Mouse (Mus musculus) hindbrain, embryonic 14.5 days (tissue): ENCODE data around the gene Rsl24d1. TPM values are rescaled to one million over a fixed set of nuclear protein-coding genes. Genes with fewer than 3 reads are reported as not detected.

Experiments
- ATAC-seq: fragments of 200-750 bp; cut with Nextera tagmentation; 2 replicates; pipeline ENCODE4 v1.8.0; 2017; ENCODE audit warnings: moderate number of reproducible peaks, mild to moderate bottlenecking, moderate TSS enrichment, moderate library complexity; ENCODE audit not compliant: low FRiP score
- DNase-seq: peaks from one replicate; pipeline ENCODE4 v3.0.0-alpha.2; 2015; ENCODE audit warnings: low spot score
- H3K27ac ChIP-seq: fragments of 300-500 bp; sonication (generic); 2 replicates; pipeline ENCODE4 v1.5.1; 2014; ENCODE audit warnings: mild to moderate bottlenecking, moderate library complexity
- H3K27me3 ChIP-seq: fragments of 300-500 bp; sonication (generic); 2 replicates; pipeline ENCODE4 v1.6.1; 2014; ENCODE audit warnings: mild to moderate bottlenecking, low read length, mixed read lengths; ENCODE audit not compliant: control insufficient read depth, insufficient read depth
- H3K36me3 ChIP-seq: fragments of 300-500 bp; sonication (generic); replicated peaks from 2 replicates; pipeline ENCODE4 v1.6.1; 2014; ENCODE audit not compliant: control insufficient read depth, insufficient read depth
- H3K4me1 ChIP-seq: fragments of 300-500 bp; sonication (generic); replicated peaks from 2 replicates; pipeline ENCODE4 v1.6.1; 2014; ENCODE audit warnings: antibody characterized with exemption, low read length, mixed read lengths; ENCODE audit not compliant: control insufficient read depth, insufficient read depth
- H3K4me2 ChIP-seq: fragments of 300-500 bp; sonication (generic); replicated peaks from 2 replicates; pipeline ENCODE4 v1.6.1; 2014; ENCODE audit warnings: mild to moderate bottlenecking, moderate library complexity
- H3K4me3 ChIP-seq: fragments of 300-500 bp; sonication (generic); replicated peaks from 2 replicates; pipeline ENCODE4 v1.5.1; 2014; ENCODE audit warnings: mild to moderate bottlenecking, low read length
- H3K9ac ChIP-seq: fragments of 300-500 bp; sonication (generic); 2 replicates; pipeline ENCODE4 v1.6.1; 2014
- H3K9me3 ChIP-seq: fragments of 300-500 bp; sonication (generic); 2 replicates; pipeline ENCODE4 v1.6.1; 2016; ENCODE audit warnings: low read length; ENCODE audit not compliant: control insufficient read depth
- WGBS: fragments of 180-500 bp; shearing (Covaris S2); extraction: QIAGEN DNeasy Blood & Tissue Kit; methylation state at CpG from one replicate; pipeline ENCODE4 v1.1.7; 2014; 5-methylcytosine and 5-hydroxymethylcytosine counted together
- polyA plus RNA-seq: library from polyadenylated mRNA; unstranded; fragments of >200 nt; fragmentation: Nextera tagmentation; extraction: Ambion mirVana; gene quantifications from 2 replicates; pipeline ENCODE4 v1.2.1, GENCODE M21; 2014

The Rsl24d1 gene
- polyA plus RNA-seq, 1 experiment from 2014 or later: 108 TPM

DNA sequence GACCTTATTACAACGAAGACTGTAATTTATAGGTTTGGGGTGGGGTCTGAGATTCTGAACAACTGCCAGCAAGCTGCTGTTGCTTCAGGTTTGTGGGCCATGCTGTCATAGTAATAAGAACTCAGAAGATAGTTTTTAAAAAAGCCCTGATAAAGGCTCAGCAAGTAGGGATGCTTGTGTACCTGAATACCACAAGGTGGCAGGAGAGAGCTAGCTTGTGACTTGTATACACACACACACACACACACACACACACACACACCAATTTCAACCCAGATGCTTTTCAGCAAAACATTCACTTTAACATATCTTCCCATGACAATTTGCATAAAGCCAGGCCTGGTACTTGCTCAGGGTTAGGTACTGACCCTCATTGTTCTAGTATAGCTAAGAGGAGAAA, 46.0 kb downstream of the Rsl24d1 start:
- Histone ChIP-seq H3K4me1 (no peaks in the 10 kb centered on the region), H3K9ac (no peak overlapping the region), H3K9me3 (no peaks in the 10 kb centered on the region), H3K4me3 (no peak overlapping the region), H3K27ac (no peak overlapping the region), H3K36me3 (no peaks in the 10 kb centered on the region), H3K27me3 (no peaks in the 10 kb centered on the region), H3K4me2 (no peak overlapping the region)
- peak; percentile 75 for DNase-seq
- WGBS: 52% methylated on average over 1 of the region's 1 CpGs
- ATAC-seq: no peak

DNA sequence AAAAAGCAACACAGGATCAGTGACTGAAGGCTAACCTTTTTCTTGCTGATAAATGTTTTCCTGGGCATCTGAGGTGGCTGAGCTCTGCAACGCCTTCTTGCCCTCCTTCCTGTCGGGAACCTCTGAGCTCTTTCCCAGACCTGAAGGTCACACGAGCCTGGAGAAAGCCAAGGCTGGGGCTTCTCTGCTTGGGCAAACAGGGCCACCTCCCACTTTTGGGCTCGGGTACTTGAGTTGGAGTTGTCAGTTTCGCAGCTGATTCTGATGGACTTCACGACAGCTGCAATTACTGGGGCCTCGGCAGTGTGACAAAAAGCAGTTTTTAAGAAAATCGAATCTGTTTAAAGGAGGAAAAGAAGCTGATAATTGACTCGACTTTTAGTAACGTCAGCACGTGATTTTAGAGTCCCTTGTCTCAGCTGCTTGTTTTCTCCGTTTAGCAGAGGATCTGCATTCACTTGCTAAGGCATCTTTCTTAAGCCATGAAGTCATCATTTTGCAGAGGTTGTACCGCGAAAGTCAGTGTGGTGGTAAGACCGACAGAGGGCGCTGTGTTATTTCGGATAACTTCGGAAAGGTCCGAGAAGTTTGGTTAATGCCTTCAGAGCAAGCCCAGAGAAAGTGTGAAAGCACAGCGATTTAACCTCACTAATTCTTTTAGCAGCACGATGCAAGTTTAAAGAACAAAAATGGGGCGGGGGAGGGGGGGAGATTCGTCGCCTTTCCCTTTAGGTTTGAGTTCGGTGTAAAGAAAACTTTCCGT, 49.5 kb downstream of the Rsl24d1 start:
- Histone ChIP-seq H3K4me1 (no peaks in the 10 kb centered on the region), H3K27me3 (no peaks in the 10 kb centered on the region), H3K36me3 (no peaks in the 10 kb centered on the region), H3K27ac (no peak overlapping the region), H3K9me3 (no peaks in the 10 kb centered on the region), H3K9ac (no peak overlapping the region), H3K4me3 (no peak overlapping the region), H3K4me2 (peak overlapping the region; percentile 41)
- WGBS: 24% methylated on average over 26 of the region's 26 CpGs
- ATAC-seq (peak; percentile 80), DNase-seq (peak; percentile 96)

DNA sequence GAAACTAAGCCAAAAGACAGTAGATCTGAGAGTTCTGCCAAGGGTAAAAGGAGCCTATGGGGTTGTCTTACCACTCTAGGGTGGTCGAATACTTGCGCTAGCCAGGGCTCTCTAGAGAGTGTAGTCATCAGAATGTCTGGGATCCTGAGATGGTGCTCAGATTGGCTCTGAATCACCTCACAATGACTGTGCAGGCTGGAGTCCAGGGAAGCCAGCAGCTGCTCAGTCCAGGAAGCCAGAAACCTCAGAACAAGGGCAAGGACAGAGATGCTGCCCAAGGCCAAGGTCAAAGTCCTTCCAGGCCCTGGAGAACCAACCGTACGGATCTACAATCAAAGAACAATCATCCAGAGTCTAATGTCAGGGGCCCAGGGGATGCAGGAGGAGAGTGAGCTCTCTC, 52.4 kb downstream of the Rsl24d1 start:
- H3K4me1 ChIP-seq: no peaks in the 10 kb centered on the region
- no peaks in the 10 kb centered on the region for H3K9me3 ChIP-seq
- H3K9ac ChIP-seq: no peak overlapping the region
- ATAC-seq: no peak
- H3K27me3 ChIP-seq: no peaks in the 10 kb centered on the region
- WGBS: 92% methylated on average over 4 of the region's 4 CpGs
- no peak for DNase-seq
- H3K4me2 ChIP-seq: no peak overlapping the region
- H3K27ac ChIP-seq: no peak overlapping the region
- H3K4me3 ChIP-seq: no peak overlapping the region
- H3K36me3 ChIP-seq: no peaks in the 10 kb centered on the region

Other genes with a start within 250 kb of the Rsl24d1 start
- 18.1 and 18.3 TPM in 2 replicates for gene Pygo1, start 187.8 kb upstream of the Rsl24d1 start, polyA plus RNA-seq
- gene Dyx1c1, start 154.6 kb upstream of the Rsl24d1 start, polyA plus RNA-seq: 2.2 and 2.9 TPM in 2 replicates
- gene Gm44503, start 154.6 kb upstream of the Rsl24d1 start, polyA plus RNA-seq: 0.31 TPM in 1 of 2 replicates, not detected in the other
- gene Ccpg1os, start 128.0 kb upstream of the Rsl24d1 start, polyA plus RNA-seq: 27.1 TPM in 2 replicates
- 42.3 and 49.7 TPM in 2 replicates for gene Ccpg1, start 128.0 kb upstream of the Rsl24d1 start, polyA plus RNA-seq
- 13.2 and 21.0 TPM in 2 replicates for gene Pigb, start 73.0 kb upstream of the Rsl24d1 start, polyA plus RNA-seq
- 1.0 and 1.1 TPM in 2 replicates for gene Rab27a, start 68.6 kb upstream of the Rsl24d1 start, polyA plus RNA-seq
- gene Khdc3, start 11.6 kb upstream of the Rsl24d1 start, polyA plus RNA-seq: 0.21 TPM in 1 of 2 replicates, not detected in the other
- gene Gm20509, start 11.0 kb upstream of the Rsl24d1 start, polyA plus RNA-seq: not detected in 2 replicates